Mouse (Mus musculus) spleen, adult 2 months (tissue): ENCODE measurements around the gene Sdhd. TPM values are rescaled to one million over a fixed set of nuclear protein-coding genes. Genes with fewer than 3 reads are reported as not detected.

Source experiments
- DNase-seq, 2 experiments: peaks; one replicate each; pipeline versions ENCODE4 v3.0.0 to v3.0.0-alpha.2; 2012 to 2021; ENCODE audit warnings: low spot score in 2 of 2, low read depth in 1 of 2
- H3K27ac ChIP-seq: fragments of 200-500 bp; 2 replicates; pipeline ENCODE4 v1.5.1; 2012; ENCODE audit warnings: low read length, inconsistent platforms; ENCODE audit not compliant: insufficient read depth
- H3K27me3 ChIP-seq: fragments of 200-500 bp; 2 replicates; pipeline ENCODE4 v1.6.1; 2012; ENCODE audit warnings: mild to moderate bottlenecking, moderate library complexity, low read length, inconsistent platforms; ENCODE audit not compliant: control insufficient read depth, insufficient read depth
- H3K36me3 ChIP-seq: fragments of 200-500 bp; 2 replicates; pipeline ENCODE4 v1.6.1; 2012; ENCODE audit warnings: mild to moderate bottlenecking, low read length, inconsistent platforms; ENCODE audit not compliant: control insufficient read depth, insufficient read depth
- H3K4me1 ChIP-seq: fragments of 200-500 bp; 2 replicates; pipeline ENCODE4 v1.6.1; 2011; ENCODE audit warnings: inconsistent platforms; ENCODE audit not compliant: control insufficient read depth, insufficient read depth, insufficient read length
- H3K4me3 ChIP-seq: fragments of 200-500 bp; 2 replicates; pipeline ENCODE4 v1.5.1; 2011; ENCODE audit warnings: mild to moderate bottlenecking, inconsistent platforms; ENCODE audit not compliant: insufficient read depth, insufficient read length; ENCODE audit errors: extremely low read depth
- CTCF ChIP-seq: fragments of 200-500 bp; IDR thresholded peaks from 2 replicates; pipeline ENCODE4 v1.5.1; 2011; ENCODE audit warnings: mild to moderate bottlenecking, inconsistent platforms; ENCODE audit not compliant: insufficient read depth, insufficient read length, insufficient replicate concordance; ENCODE audit errors: extremely low read depth
- POLR2A ChIP-seq: fragments of 200-500 bp; IDR thresholded peaks from 2 replicates; pipeline ENCODE4 v1.6.1; 2011; ENCODE audit warnings: low read depth, low read length, inconsistent platforms
- WGBS: fragments of 180-500 bp; shearing (Covaris S2); methylation state at CpG from one replicate; pipeline ENCODE4 v1.1.7; 2018; 5-methylcytosine and 5-hydroxymethylcytosine counted together
- polyA plus RNA-seq: library from polyadenylated mRNA; depleted of rRNA; stranded (reverse); fragments of >200 nt; gene quantifications from 2 replicates; pipeline ENCODE4 v1.2.3, GENCODE M21; 2012; rRNA removed

The Sdhd gene
- polyA plus RNA-seq, 1 experiment, result 70.6 TPM

GRCm38 (mm10) chr9:50554241-50555093 lies 49.1 kb downstream of the Sdhd start, which contains the start of gene Il18:
Gene Il18 (plus strand): TSS chr9:50554827.
- TF ChIP-seq CTCF (no peak), POLR2A (no peak)
- H3K4me1 ChIP-seq, result peaks cover 11% of the 10 kb centered on the region
- peak within 1 kb of the TSS; percentile 64 for H3K27ac ChIP-seq
- H3K27me3 ChIP-seq, result no peaks in the 10 kb centered on the region
- DNase-seq, result peak in 1 of 2 experiments; percentile 67
- no peaks in the 10 kb centered on the region for H3K36me3 ChIP-seq
- peak within 1 kb of the TSS; percentile 40; the same call in 1 of the 2 replicates for H3K4me3 ChIP-seq
- WGBS, result 25% methylated on average over 12 of the region's 12 CpGs

- Histone ChIP-seq H3K27me3 (no peaks in the 10 kb centered on the region), H3K27ac (peak overlapping the region; percentile 26; the same call in 1 of the 2 replicates), H3K4me1 (peaks cover 11% of the 10 kb centered on the region), H3K36me3 (no peaks in the 10 kb centered on the region), H3K4me3 (no peak overlapping the region)
- WGBS, result 13% methylated on average over 2 of the region's 2 CpGs
- DNase-seq, result no peak
- TF ChIP-seq POLR2A, result no peak
- no peak for TF ChIP-seq CTCF
Measured at GRCm38 (mm10) chr9:50553547-50553946, 50.1 kb downstream of the Sdhd start.

- Histone ChIP-seq H3K36me3 (no peaks in the 10 kb centered on the region), H3K4me3 (no peak overlapping the region), H3K4me1 (peaks cover 15% of the 10 kb centered on the region), H3K27ac (no peak overlapping the region), H3K27me3 (no peaks in the 10 kb centered on the region)
- WGBS, result 74% methylated on average over 5 of the region's 5 CpGs
- TF ChIP-seq POLR2A, result no peak
- DNase-seq, result no peak
Measured at GRCm38 (mm10) chr9:50552206-50552605, 51.4 kb downstream of the Sdhd start.

- 85% methylated on average over 4 of the region's 4 CpGs for WGBS
- Histone ChIP-seq H3K36me3 (no peaks in the 10 kb centered on the region), H3K4me3 (no peak overlapping the region), H3K27ac (no peak overlapping the region), H3K27me3 (no peaks in the 10 kb centered on the region), H3K4me1 (peaks cover 16% of the 10 kb centered on the region)
- DNase-seq, result no peak
- TF ChIP-seq CTCF, result no peak
- TF ChIP-seq POLR2A, result no peak
Measured at GRCm38 (mm10) chr9:50548936-50549335, 54.7 kb downstream of the Sdhd start.

GRCm38 (mm10) chr9:50547859-50548478 lies 55.6 kb downstream of the Sdhd start:
- Histone ChIP-seq H3K36me3 (no peaks in the 10 kb centered on the region), H3K4me3 (0 out of 2 replicates have a peak overlapping the region, but pooled peaks have one; percentile 3), H3K27ac (peak overlapping the region; percentile 62), H3K4me1 (peaks cover 12% of the 10 kb centered on the region; the same call in 1 of the 2 replicates), H3K27me3 (no peaks in the 10 kb centered on the region)
- DNase-seq, result peak; percentile 45 to 60
- WGBS, result 7% methylated on average over 5 of the region's 5 CpGs
- TF ChIP-seq CTCF, result no peak
- no peak for TF ChIP-seq POLR2A

Other genes starting within 250 kb of the Sdhd start
- gene Plet1, start 109.3 kb downstream of the Sdhd start, polyA plus RNA-seq, result 0.14 TPM in 2 replicates
- gene Pts, start 75.1 kb downstream of the Sdhd start, polyA plus RNA-seq, result 27.8 and 56.4 TPM in 2 replicates
- gene Il18, start 49.0 kb downstream of the Sdhd start, polyA plus RNA-seq, result 10.7 and 12.6 TPM in 2 replicates
- 0.54 and 0.62 TPM in 2 replicates for gene Bco2, start 48.6 kb downstream of the Sdhd start, polyA plus RNA-seq
- gene Tex12, start 42.5 kb downstream of the Sdhd start, polyA plus RNA-seq, result not detected in 2 replicates
- gene Timm8b, start 98 bp upstream of the Sdhd start, polyA plus RNA-seq, result 39.0 and 67.3 TPM in 2 replicates
- gene Pih1d2, start 13.5 kb upstream of the Sdhd start, polyA plus RNA-seq, result 0.07 and 0.18 TPM in 2 replicates
- 4.0 and 4.4 TPM in 2 replicates for gene Nkapd1, start 13.7 kb upstream of the Sdhd start, polyA plus RNA-seq
- 4.9 and 5.2 TPM in 2 replicates for gene Dlat, start 56.0 kb upstream of the Sdhd start, polyA plus RNA-seq
- 0.35 and 0.73 TPM in 2 replicates for gene Dixdc1, start 135.7 kb upstream of the Sdhd start, polyA plus RNA-seq
- 0.71 and 0.94 TPM in 2 replicates for gene 2310030G06Rik, start 142.7 kb upstream of the Sdhd start, polyA plus RNA-seq
- gene Cryab, start 147.5 kb upstream of the Sdhd start, polyA plus RNA-seq, result 13.5 and 19.8 TPM in 2 replicates
- gene Hspb2, start 148.5 kb upstream of the Sdhd start, polyA plus RNA-seq, result 5.4 and 6.0 TPM in 2 replicates
- gene Fdxacb1, start 164.4 kb upstream of the Sdhd start, polyA plus RNA-seq, result 2.6 and 3.2 TPM in 2 replicates
- gene Alg9, start 171.2 kb upstream of the Sdhd start, polyA plus RNA-seq, result 10.4 and 12.3 TPM in 2 replicates
- gene 1110032A03Rik, start 171.7 kb upstream of the Sdhd start, polyA plus RNA-seq, result 9.2 and 10.5 TPM in 2 replicates
- 8.6 and 10.2 TPM in 2 replicates for gene Ppp2r1b, start 241.5 kb upstream of the Sdhd start, polyA plus RNA-seq